Mouse (Mus musculus): ENCODE measurements around the gene Ncapd2.

The Ncapd2 gene

DNA sequence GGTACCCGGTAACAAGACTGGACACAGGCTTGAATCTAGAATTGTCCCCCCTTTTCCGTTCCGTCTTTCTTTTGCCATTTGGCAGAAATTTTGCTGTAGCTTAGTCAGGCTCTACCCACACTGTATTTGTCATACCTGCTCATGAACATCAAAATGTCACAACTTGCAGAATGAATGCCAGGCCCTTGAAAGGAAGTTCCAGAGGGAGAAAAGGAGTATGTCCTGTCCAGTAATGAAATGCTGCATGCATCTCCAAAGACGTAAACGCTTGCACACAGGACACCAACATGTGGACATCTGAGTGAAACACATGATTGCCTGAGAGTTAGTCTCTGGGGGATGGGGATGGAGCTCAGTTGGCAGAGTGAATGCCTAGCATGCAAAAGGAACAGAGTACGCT lies 22.2 kb upstream of the Ncapd2 start:
- DNase-seq (ENCODE audit: low spot score), result no peak

DNA sequence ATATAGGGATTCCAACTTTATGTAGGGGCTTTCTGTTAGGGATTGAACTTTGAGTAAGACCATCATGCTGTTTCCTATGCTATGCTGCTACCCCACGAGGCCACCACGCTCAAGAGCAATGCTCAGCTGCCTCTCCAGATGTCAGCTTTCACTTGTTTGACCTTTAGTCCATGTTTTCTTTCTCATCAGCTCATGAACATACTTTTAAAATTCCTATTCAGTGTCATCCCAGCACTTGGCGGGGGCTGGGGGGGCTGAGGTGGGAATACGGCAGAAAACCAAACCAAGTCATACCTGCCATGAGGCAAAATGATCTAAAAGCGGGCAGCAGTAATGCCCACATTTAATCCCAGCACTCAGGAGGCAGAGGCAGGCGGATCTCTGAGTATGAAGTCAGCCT lies 21.6 kb upstream of the Ncapd2 start:
- DNase-seq (ENCODE audit: low spot score), result no peak

DNA sequence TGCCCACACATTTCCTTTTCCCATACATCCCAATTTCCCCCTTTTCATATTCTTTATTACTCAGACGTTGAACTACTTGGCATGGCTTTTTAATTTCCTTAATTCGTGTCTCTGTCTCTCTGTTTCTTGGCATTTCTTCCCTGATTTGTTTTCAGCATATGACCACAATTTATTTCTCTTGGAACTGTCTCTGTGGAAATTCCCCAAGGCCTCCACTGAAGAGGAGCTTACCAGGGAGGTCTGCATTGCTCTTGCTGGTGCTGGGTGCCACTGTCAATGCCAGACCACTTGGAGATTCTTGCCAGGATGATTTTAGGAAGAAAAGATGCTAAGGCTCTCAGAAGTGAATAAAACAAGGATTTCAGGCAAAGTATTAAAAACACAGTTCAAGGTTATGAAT lies 21.1 kb upstream of the Ncapd2 start:
- DNase-seq (ENCODE audit: low spot score), result no peak

DNA sequence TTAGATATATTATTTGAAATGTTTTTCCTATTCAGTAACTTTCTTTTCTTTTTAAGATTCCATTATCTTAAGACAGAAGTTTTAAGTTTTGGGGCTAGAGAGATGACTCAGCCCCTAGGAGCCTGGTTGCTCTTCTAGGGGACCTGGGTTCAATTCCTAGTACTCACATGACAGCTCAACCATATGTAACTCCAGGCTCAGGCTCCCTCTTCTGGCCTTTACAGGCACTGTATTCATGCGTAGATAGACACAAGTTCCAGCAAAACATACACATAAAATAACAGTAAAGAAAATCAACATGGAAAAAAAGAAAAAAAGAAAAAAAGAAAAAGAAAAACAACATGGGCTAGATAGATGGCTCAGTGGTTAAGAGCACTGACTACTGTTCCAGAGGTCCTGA lies 18.9 kb upstream of the Ncapd2 start:
- no peak for DNase-seq (ENCODE audit: low spot score)

DNA sequence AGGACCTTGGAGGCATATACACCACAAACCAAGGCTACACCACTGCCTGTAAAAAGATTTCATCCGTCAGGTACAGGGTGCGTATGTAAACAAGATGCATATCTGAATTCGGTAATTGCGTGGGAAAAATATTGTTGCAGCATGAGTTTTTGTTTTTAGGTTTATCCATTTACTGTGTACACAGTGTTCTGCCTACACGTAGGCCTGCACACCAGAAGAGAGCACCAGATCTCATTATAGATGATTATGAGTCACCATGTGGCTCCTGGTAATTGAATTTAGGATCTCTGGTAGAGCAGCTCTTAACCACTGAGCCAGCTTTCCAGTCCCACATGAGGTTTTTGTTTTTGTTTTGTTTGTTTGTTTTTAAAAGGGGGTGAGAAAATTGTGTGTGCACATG lies 5.7 kb upstream of the Ncapd2 start:
- DNase-seq (ENCODE audit: low spot score), result no peak

DNA sequence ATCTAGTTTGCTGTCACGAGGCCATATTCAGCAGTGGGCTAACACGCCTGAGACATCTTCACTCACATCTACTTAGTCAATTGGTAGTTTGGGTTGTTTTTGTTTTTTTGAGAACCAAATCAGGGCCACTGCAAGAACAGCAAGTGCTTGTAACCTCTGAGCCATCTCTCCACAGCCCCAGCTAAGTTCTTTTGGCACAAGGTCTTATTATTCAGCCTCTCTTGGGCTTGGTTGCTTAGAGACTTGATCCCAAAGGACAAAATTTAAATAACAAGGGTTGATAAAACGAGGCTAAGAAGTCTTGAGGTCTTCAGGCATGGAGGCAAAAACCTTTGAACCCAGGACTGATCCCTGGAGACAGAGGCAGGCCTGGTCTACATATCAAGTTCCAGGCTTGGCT lies 4.8 kb upstream of the Ncapd2 start:
- DNase-seq (ENCODE audit: low spot score), result no peak

DNA sequence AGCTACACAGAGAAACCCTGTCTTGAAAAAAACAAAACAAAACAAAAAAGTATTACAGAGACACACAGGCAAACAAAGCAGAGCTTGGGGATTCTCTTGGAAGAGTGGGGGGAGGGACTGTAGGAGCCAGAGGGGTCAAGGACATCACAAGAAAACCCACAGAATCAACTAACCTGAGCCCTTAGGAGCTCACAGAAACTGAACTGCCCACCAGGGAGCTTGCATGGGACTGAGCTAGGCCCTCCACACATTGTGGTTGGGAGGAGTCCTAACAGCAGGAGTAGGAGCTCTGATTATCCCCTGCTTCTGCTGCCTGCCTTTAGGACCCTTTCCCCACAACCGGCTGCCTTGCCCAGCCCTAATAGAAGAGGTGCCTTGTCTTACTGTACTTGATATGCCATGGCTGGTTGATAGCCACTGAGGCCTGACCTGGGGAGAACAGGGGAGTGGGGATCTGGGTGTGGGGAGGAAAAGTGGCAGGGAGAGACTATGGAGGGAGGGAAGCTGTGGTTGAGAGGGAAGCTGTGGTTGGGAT lies 4.1 kb upstream of the Ncapd2 start:
- no peak for DNase-seq (ENCODE audit: low spot score)

DNA sequence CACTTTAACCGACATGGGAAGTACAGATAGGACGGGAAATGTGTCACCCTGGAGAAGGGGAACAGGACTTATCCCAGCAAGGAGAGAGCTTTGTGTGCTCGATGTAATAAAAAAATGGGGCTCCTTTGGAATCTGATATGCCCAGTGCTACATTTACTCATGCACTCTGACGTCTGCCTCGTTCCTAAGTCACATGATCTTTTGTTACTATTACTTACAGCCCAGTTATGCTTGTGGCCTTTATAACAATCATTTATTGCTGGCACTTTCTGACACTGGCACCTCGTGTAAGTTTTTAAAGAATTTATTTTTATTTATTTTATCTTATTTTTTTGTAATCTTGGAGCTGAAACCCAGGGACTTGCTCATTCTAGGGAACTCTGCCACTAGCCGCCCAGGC lies 1.9 kb upstream of the Ncapd2 start:
- DNase-seq (ENCODE audit: low spot score), result no peak

DNA sequence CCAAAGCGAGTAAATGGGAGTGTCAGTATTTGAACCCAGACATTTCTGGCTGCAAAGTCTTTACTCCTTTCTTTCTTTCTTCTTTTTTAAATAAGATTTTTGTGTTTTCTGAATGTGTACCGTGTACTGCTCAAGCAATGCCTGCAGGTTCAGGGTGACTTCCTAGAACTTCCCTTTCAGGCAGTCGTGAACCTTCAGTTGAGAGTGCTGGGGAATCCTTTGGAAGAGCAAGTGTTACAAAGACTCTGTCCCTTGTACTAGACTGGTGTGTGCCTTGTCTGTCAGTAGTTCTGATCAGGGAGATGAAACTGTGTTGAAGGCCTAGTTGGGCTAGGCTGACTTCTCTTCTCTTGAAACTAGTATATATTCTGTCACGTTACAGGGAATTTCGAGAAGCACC lies 1.3 kb upstream of the Ncapd2 start:
- DNase-seq (ENCODE audit: low spot score), result no peak

DNA sequence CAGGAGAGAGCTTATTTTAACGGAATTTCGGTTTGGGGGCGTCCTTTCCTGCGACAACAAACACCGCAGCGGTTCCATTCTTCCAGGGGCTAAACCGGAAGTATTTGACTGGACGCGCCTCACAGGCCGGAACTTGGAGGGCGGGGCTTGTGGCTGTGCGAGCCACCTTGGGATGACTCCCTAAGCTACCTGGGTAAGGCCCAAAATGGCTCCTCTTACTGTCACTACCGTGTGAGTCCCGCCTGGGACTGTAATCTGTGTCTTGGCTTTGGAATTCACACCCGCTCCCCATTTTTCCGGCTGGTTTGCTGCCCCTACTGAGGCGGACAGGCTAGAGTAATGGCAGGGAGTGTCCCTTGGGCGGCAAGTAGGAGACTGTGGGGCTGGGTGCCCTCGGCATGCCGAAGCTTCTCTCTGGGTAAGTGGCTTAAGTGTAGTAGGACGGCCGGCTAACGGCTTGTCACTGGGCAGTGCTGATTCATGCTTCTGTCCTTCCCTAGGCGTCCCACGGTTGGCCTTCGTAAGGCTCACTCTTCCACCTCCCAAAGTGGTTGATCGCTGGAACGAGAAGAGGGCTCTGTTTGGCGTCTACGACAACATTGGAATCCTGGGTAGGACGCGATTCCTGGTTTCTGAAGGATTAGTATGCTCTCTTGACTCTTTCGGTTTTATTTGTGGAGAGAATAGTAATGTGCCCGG lies 664 bp upstream of the Ncapd2 start:
- DNase-seq (ENCODE audit: low spot score), result peak; percentile 83

DNA sequence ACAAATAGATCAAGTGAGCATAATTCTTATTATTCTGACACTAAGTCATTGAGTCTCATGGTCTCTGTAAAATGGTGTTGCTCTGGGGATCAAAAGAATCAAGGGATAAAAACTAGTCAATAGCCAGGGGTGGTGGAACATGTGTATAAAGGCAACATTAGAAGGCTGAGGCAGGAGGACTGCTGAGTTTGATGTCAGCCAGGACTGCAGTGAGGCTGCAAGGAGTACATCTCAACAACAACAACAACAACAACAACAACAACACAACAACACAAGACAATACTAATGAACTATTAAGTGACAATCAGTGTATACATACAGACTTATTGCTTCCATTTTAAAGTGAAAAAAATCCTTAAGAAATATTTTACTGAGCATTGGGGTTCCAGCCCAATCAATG lies 685 bp downstream of the Ncapd2 start:
- no peak for DNase-seq (ENCODE audit: low spot score)

DNA sequence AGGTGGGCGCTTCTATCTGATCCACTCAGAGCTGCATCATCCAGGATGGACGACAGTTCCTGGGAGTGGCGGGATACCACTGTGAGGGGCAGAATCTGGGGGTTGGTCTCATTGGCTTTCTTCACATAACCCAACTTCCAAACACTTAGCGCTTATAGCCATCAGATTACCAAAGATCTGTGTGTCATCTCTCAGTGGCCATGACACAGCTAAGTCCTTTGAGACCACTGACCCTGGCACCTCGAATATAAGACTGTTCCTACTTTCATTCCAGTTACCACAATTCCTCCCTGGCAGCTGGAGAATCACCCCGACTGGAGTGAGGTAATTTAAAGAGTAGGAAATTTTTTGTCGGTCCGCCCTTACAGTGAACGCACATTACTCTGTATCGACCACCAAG lies 5.3 kb downstream of the Ncapd2 start:
- no peak for DNase-seq (ENCODE audit: low spot score)

DNA sequence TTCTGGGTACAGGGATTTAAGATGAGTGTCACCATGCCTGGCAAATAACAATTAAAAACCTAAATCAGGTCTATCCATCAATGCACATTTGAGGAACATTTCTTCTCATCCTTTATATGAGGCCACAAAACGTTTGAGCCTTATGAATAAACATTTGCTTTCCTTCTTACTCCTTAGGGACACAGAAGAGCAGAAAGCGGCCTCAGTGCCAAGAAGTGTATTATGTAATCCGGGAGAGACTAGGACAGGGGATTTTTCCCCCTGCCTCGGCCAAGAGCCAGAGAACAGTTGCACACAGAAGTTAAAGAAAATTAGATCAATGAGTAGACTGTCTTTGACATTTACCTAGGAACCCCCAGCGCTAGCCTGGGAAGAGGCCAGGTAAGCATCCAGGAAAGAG lies 9.4 kb downstream of the Ncapd2 start:
- no peak for DNase-seq (ENCODE audit: low spot score)

DNA sequence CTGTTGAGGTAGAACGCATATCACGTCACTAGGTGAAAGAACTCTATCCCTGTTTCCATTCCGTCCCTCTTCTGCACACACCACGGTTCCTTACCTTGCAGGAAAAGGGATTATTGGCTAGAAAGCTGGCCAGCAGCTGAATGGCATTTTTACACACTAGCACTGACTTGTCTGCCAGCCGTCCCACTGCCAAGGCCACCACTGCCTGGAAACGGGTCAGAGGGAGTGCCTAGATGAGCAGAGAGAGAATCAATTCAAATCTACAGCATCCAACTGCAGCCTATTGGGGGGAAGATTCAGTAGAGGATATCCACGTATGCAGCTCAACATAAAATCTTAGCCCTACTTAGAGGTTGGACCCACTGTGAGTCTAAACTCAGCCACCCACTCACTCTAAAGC lies 11.9 kb downstream of the Ncapd2 start:
- DNase-seq (ENCODE audit: low spot score), result no peak

DNA sequence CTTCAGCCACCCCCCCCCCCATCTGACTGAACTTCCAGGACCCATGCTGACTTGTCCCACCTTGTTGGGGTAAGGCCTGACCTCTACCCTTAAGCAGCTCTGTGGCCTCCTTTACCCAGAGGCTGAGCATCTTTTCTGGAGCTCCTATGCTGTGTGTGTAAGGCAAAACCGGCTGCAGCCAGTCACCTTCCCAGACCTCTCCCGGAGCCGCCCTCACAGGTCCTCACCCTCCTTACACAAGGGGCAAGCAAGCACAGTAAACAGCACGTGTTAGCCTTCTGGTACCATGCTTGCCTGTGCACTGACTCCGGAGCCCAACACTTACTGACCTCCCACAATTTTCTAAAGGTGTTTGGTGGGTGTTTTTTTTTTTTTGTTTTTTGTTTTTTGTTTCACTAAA lies 16.0 kb downstream of the Ncapd2 start:
- DNase-seq (ENCODE audit: low spot score), result no peak

DNA sequence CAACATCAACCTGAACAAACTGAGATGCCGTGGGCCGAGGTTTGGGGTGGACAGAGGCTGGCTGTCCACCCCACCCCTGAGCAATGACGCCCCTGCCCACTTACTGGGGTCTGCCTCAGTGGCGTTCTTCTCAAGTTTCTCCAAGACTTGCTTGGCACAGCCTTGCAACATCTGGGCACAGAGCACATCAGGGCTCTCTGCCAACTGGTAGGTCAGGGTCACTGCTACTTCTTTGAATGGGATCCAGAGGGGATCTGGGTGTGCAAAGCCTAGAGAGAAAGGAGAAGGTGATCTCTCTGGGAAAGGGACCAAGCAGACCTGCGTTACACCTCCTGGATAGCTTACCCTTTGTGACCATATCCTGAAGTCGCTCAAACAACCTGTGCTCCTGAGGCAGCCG lies 18.2 kb downstream of the Ncapd2 start:
- no peak for DNase-seq (ENCODE audit: low spot score)

DNA sequence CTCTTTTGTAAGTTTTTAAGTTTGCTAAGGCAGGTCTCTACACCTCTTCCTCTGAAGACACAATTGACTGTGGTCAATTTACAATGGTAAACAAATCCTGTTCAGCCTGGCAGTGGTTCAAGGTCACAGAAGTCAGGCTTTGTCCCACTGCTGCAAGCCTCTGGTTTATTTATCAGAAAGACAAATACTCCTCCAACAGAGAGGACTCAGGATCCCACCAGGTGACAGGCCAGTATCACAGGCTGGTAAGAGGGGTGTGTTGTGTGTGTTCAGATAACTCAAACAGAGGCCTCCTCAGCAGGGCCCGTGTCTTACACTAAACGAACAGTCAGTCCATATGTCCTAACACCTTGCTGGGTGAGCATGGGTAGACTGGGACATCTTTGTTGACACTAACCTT lies 19.0 kb downstream of the Ncapd2 start:
- DNase-seq (ENCODE audit: low spot score), result no peak

DNA sequence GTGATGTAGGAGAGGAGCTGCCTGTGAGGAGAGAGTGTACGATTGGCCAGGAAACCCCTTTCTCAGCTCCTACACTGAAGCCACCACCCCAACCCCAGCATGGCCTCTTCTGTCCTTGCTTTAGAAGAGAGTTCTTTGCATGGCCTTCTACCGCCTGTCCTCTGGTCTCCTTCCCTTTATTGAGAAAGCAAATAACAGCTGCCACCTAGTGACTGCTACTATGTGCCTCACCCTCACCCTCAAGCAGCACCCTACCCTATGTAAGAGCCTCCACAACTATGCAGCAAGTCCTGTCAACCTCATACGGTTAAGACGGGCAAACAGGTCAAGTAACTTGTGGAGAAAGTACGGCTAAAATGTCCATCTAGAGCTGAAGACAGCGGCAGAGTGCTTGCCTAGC lies 21.3 kb downstream of the Ncapd2 start:
- no peak for DNase-seq (ENCODE audit: low spot score)

DNA sequence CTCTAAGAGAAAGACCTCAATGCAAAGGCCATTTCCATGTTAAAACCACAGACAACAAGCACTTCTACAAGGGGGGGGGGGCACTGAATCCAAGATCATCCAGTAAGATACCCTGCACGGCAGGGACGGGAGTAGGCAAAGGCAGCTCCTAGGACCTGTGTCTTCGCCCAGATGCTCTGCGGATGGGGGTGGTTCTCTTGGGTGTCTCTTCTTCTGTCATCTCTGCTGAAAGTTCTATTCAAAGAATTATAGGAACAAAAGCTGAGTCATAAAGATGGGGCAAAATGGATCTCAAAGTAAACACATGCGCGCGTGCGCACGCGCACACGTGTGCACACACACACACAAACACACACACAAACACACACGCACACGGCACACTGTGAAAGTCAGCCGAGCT lies 23.4 kb downstream of the Ncapd2 start:
- DNase-seq (ENCODE audit: low spot score), result no peak

DNA sequence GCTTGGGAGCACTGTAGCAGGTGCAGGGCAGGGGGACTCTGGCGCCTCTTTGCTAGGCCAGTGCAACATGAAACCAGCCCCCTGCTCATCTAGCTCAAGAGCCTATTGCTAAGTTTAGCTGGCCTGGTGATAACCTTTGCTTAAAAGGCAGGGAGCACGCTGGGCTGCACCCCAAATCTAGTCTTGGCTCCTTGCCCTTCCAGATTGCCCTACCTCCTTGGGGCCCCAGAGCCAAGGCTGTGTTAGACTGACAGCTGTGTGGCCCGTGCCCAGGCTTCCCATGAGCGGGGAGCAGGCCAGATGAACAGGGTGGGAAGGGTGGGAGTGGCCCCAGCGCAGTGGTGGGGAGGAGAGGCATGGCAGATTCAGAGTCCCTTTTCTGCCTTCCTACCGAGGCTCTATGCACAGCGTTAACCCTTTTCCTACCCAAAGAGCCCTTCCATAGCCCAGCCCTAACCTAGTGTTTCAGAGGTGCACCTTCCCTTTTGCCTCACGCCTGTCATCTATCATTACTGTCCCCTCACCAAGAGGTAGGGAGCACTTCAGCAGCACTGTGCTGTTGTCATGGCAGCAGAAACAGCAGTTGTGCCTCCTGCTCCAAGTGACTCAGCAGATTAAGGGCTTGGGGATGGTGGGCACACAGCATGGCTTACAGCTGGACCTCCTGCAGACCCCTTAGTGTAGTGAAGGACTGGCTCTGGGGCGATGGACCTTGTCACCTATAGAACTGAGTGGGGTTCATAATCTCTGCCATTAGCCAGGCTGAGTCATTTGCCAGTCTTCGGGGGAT lies 24.4 kb downstream of the Ncapd2 start:
- DNase-seq (ENCODE audit: low spot score), result no peak

DNA sequence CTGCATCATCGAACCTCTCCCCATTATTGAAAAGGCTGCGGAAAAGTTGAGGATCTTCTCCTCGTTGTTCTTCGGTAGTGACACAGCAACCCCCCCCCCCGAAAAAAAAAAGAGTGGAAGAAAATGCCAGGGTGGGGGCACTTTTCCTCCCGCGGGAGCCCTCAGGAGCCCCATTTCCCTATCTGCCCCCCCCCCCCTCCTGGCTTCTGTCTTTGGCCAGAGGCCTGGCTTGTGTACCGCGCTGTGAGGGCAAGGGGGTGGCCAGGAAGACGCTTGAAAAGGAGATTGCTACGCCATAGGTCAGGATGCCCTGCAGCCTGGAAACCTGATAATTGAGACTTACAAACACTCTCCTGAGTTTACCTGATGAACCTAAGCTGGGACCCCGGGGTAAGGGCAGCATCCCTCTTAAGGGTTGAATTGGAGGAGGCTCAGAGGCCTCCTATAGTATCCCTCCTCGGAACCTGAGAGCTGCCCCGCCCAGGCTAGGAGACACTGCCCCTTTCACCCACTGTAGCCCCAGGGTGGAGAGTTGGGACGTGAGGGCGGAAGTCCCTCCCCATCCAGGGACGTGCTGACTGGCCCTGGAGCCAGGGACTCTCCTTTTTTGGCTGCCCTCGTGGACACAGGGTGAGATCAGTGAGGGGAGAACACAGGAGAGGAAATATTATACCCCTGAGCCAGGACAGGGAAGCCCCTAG lies 25.3 kb downstream of the Ncapd2 start, which contains the start of gene Gapdh:
TSS of gene Gapdh (minus strand) at position 417 of the 701 bp plus-strand sequence.
- no peak for DNase-seq (ENCODE audit: low spot score)

DNA sequence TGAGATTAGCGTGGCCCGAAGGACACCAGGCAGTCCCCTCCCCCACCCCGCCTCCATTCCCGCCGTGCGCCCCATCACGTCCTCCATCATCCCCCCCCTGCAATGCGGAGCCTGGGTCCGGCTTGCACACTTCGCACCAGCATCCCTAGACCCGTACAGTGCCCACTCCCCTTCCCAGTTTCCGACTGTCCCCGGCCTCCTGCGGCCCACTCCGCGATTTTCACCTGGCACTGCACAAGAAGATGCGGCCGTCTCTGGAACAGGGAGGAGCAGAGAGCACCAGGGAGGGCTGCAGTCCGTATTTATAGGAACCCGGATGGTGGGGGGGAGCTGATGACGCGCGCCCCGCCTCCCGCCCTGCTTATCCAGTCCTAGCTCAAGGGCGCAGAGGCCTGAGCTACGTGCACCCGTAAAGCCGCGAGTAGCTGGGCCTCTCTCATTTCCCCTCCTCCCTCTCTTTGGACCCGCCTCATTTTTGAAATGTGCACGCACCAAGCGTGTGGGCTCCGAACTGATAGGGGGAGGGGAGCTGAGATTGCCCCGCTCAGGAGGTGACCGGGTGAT lies 26.1 kb downstream of the Ncapd2 start:
- DNase-seq (ENCODE audit: low spot score), result peak; percentile 97
